Mouse (Mus musculus): Measurements from ENCODE around the gene Milr1.
"Not testable (repeated sequence)": the region's sequence is repeated elsewhere in the genome, so short reads cannot be mapped to it uniquely, and the experiment has no call there.

Gene Milr1

GRCm38 (mm10) chr11:106751039-106752018 is at the start of gene Milr1:
Gene Milr1 (plus strand): TSS chr11:106751226.
- DNase-seq: no peak

- no peak for DNase-seq
Measured at GRCm38 (mm10) chr11:106701589-106701988, 49.4 kb upstream of the Milr1 start.

GRCm38 (mm10) chr11:106702584-106702983 is 48.4 kb upstream of the Milr1 start:
- no peak for DNase-seq

GRCm38 (mm10) chr11:106703931-106704330 is 47.1 kb upstream of the Milr1 start:
- no peak for DNase-seq

GRCm38 (mm10) chr11:106704399-106705111 is 46.5 kb upstream of the Milr1 start:
- no peak for DNase-seq

GRCm38 (mm10) chr11:106706212-106706611 is 44.8 kb upstream of the Milr1 start:
- DNase-seq: no peak

- DNase-seq: no peak
Measured at GRCm38 (mm10) chr11:106707085-106707484, 43.9 kb upstream of the Milr1 start.

- no peak for DNase-seq
Measured at GRCm38 (mm10) chr11:106707866-106708265, 43.2 kb upstream of the Milr1 start.

- DNase-seq: no peak
Measured at GRCm38 (mm10) chr11:106709227-106709985, 41.6 kb upstream of the Milr1 start.

GRCm38 (mm10) chr11:106710789-106711188 is 40.2 kb upstream of the Milr1 start:
- DNase-seq: no peak

GRCm38 (mm10) chr11:106715066-106715465 is 36.0 kb upstream of the Milr1 start:
- DNase-seq: no peak

GRCm38 (mm10) chr11:106716568-106716967 is 34.5 kb upstream of the Milr1 start:
- DNase-seq: no peak

GRCm38 (mm10) chr11:106720379-106720778 is 30.6 kb upstream of the Milr1 start:
- no peak for DNase-seq

GRCm38 (mm10) chr11:106722831-106723361 is 28.1 kb upstream of the Milr1 start:
- no peak for DNase-seq

- DNase-seq: no peak
Measured at GRCm38 (mm10) chr11:106723611-106724125, 27.4 kb upstream of the Milr1 start.

- no peak for DNase-seq
Measured at GRCm38 (mm10) chr11:106724176-106724915, 26.7 kb upstream of the Milr1 start.

GRCm38 (mm10) chr11:106724916-106725235 is 26.1 kb upstream of the Milr1 start:
- not testable (repeated sequence) for DNase-seq

- DNase-seq: no peak
Measured at GRCm38 (mm10) chr11:106727967-106728366, 23.1 kb upstream of the Milr1 start.

- no peak for DNase-seq
Measured at GRCm38 (mm10) chr11:106728402-106729366, 22.3 kb upstream of the Milr1 start.

- DNase-seq: no peak
Measured at GRCm38 (mm10) chr11:106729656-106730055, 21.4 kb upstream of the Milr1 start.

GRCm38 (mm10) chr11:106730714-106731113 is 20.3 kb upstream of the Milr1 start:
- no peak for DNase-seq

All from right cerebral cortex, adult 18-20 months (tissue).